Mouse (Mus musculus): ENCODE measurements around the gene Capn3.

DNA sequence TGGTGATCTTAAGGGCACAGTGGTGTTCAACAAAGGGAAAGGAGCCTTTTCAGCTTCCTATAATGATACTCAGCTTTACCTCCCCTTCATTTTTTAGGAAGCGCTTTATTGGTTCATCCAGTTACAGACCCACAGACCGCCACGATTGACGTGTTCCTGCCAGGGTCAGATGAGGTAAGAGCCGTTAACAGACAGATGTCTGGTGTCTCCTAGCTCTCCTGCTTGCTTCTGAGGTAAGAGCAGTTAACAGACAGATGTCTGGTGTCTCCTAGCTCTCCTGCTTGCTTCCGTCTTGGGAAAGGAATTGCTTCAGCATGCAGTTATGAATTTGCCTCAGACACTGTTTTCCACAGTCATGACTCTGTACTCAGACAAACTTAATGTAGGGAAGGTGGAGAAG, 5.1 kb upstream of the Capn3 start:
- TF ChIP-seq CTCF (conservative IDR thresholded peaks at IDR 0.05; ENCODE audit: low read length) (no peak), POU5F1 (IDR thresholded peaks at IDR 0.05; ENCODE audit: borderline replicate concordance, low read length) (no peak)

Measured in E14TG2a.4 (cell line).